Mouse (Mus musculus): ENCODE results near the gene Nudt7. TPM values are rescaled to one million over a fixed set of nuclear protein-coding genes. Genes with fewer than 3 reads are reported as not detected.

Nudt7 gene
- total and polyA plus RNA-seq, 2 experiments from 2014 or later = 3.3 to 7.4 TPM

- Histone ChIP-seq H3K4me3 (ENCODE audit: low read length) (no peak overlapping the region), H3K27me3 (ENCODE audit: insufficient read depth, low read length) (no peaks in the 10 kb centered on the region), H3K9ac (replicated peaks; ENCODE audit: low read length) (no peak overlapping the region), H3K36me3 (ENCODE audit: insufficient read depth, low read length) (no peaks in the 10 kb centered on the region), H3K9me3 (ENCODE audit: low read length) (no peaks in the 10 kb centered on the region), H3K4me2 (ENCODE audit: low read depth, low read length) (no peak overlapping the region), H3K27ac (no peak overlapping the region), H3K4me1 (ENCODE audit: insufficient read depth, low read length) (no peaks in the 10 kb centered on the region)
- ATAC-seq (no peak), DNase-seq (ENCODE audit: low spot score) (peak; percentile 11)
- no peak for TF ChIP-seq CTCF (IDR thresholded peaks at IDR 0.05; ENCODE audit: low read depth)
- 72% methylated on average over 6 of the region's 6 CpGs for WGBS
Measured at GRCm38 (mm10) chr8:114164444-114165096, 31.2 kb downstream of the Nudt7 start.

- ATAC-seq (no peak), DNase-seq (ENCODE audit: low spot score) (peak; percentile 24)
- no peak overlapping the region for H3K4me2 ChIP-seq (ENCODE audit: low read depth, low read length)
- no peak overlapping the region for H3K27ac ChIP-seq
- no peaks in the 10 kb centered on the region for H3K27me3 ChIP-seq (ENCODE audit: insufficient read depth, low read length)
- no peaks in the 10 kb centered on the region for H3K4me1 ChIP-seq (ENCODE audit: insufficient read depth, low read length)
- H3K9me3 ChIP-seq (ENCODE audit: low read length) = no peaks in the 10 kb centered on the region
- no peak overlapping the region for H3K9ac ChIP-seq (replicated peaks; ENCODE audit: low read length)
- WGBS = 35% methylated on average over 2 of the region's 2 CpGs
- no peak for TF ChIP-seq CTCF (IDR thresholded peaks at IDR 0.05; ENCODE audit: low read depth)
- no peaks in the 10 kb centered on the region for H3K36me3 ChIP-seq (ENCODE audit: insufficient read depth, low read length)
- no peak overlapping the region for H3K4me3 ChIP-seq (ENCODE audit: low read length)
Measured at GRCm38 (mm10) chr8:114165741-114166140, 32.4 kb downstream of the Nudt7 start.

GRCm38 (mm10) chr8:114176721-114177120 lies 43.4 kb downstream of the Nudt7 start:
- H3K27me3 ChIP-seq (ENCODE audit: insufficient read depth, low read length) = no peaks in the 10 kb centered on the region

GRCm38 (mm10) chr8:114193334-114193733 lies 60.0 kb downstream of the Nudt7 start:
- no peak for ATAC-seq
- Histone ChIP-seq H3K27ac (no peak overlapping the region), H3K4me1 (ENCODE audit: insufficient read depth, low read length) (no peaks in the 10 kb centered on the region), H3K9me3 (ENCODE audit: low read length) (no peaks in the 10 kb centered on the region), H3K9ac (replicated peaks; ENCODE audit: low read length) (no peak overlapping the region), H3K27me3 (ENCODE audit: insufficient read depth, low read length) (no peaks in the 10 kb centered on the region), H3K36me3 (ENCODE audit: insufficient read depth, low read length) (no peaks in the 10 kb centered on the region), H3K4me2 (ENCODE audit: low read depth, low read length) (no peak overlapping the region), H3K4me3 (ENCODE audit: low read length) (no peak overlapping the region)
- WGBS = 91% methylated on average over 5 of the region's 5 CpGs
- no peak for TF ChIP-seq CTCF (IDR thresholded peaks at IDR 0.05; ENCODE audit: low read depth)
- no peak for DNase-seq (ENCODE audit: low spot score)

More at GRCm38 (mm10) chr8:114176721-114177120, 43.4 kb downstream of the Nudt7 start:
- H3K36me3 ChIP-seq (ENCODE audit: insufficient read depth, low read length) = no peaks in the 10 kb centered on the region
- H3K27ac ChIP-seq = no peak overlapping the region
- H3K9ac ChIP-seq (replicated peaks; ENCODE audit: low read length) = no peak overlapping the region
- no peak overlapping the region for H3K4me3 ChIP-seq (ENCODE audit: low read length)
- ATAC-seq (no peak), DNase-seq (ENCODE audit: low spot score) (no peak)
- H3K9me3 ChIP-seq (ENCODE audit: low read length) = no peaks in the 10 kb centered on the region
- WGBS = 70% methylated on average over 3 of the region's 3 CpGs
- H3K4me2 ChIP-seq (ENCODE audit: low read depth, low read length) = no peak overlapping the region
- TF ChIP-seq CTCF (IDR thresholded peaks at IDR 0.05; ENCODE audit: low read depth) = no peak; the same call in 1 of the 2 replicates
- H3K4me1 ChIP-seq (ENCODE audit: insufficient read depth, low read length) = no peaks in the 10 kb centered on the region; the same call in 1 of the 2 replicates

GRCm38 (mm10) chr8:114198990-114199389 lies 65.6 kb downstream of the Nudt7 start:
- DNase-seq (ENCODE audit: low spot score) = peak; percentile 53
- TF ChIP-seq CTCF (IDR thresholded peaks at IDR 0.05; ENCODE audit: low read depth) = no peak

More at GRCm38 (mm10) chr8:114198990-114199389, 65.6 kb downstream of the Nudt7 start:
- H3K9me3 ChIP-seq (ENCODE audit: low read length) = no peaks in the 10 kb centered on the region
- no peak overlapping the region for H3K27ac ChIP-seq
- H3K27me3 ChIP-seq (ENCODE audit: insufficient read depth, low read length) = no peaks in the 10 kb centered on the region
- no peaks in the 10 kb centered on the region for H3K36me3 ChIP-seq (ENCODE audit: insufficient read depth, low read length)
- ATAC-seq = no peak
- WGBS = 41% methylated on average over 2 of the region's 2 CpGs
- no peak overlapping the region for H3K4me3 ChIP-seq (ENCODE audit: low read length)
- no peaks in the 10 kb centered on the region for H3K4me1 ChIP-seq (ENCODE audit: insufficient read depth, low read length)
- H3K4me2 ChIP-seq (ENCODE audit: low read depth, low read length) = no peak overlapping the region
- no peak overlapping the region for H3K9ac ChIP-seq (replicated peaks; ENCODE audit: low read length)

Other genes starting within 250 kb of the Nudt7 start
- gene Vat1l, start 72.1 kb downstream of the Nudt7 start, total RNA-seq (2014; rRNA removed) = 160 and 175 TPM in 2 replicates
- gene Vat1l, start 72.1 kb downstream of the Nudt7 start, polyA plus RNA-seq (2015; fragmentation: Nextera tagmentation; extraction: Ambion mirVana) = 62.2 and 74.0 TPM in 2 replicates

Measured in hindbrain, postnatal 0 days (tissue).